Mouse (Mus musculus): ENCODE results near the gene Pdzd2. TPM values are rescaled to one million over a fixed set of nuclear protein-coding genes. Genes with fewer than 3 reads are reported as not detected.

Gene Pdzd2
- polyA plus RNA-seq, 1 experiment from 2014 or later = 19.1 TPM

DNA sequence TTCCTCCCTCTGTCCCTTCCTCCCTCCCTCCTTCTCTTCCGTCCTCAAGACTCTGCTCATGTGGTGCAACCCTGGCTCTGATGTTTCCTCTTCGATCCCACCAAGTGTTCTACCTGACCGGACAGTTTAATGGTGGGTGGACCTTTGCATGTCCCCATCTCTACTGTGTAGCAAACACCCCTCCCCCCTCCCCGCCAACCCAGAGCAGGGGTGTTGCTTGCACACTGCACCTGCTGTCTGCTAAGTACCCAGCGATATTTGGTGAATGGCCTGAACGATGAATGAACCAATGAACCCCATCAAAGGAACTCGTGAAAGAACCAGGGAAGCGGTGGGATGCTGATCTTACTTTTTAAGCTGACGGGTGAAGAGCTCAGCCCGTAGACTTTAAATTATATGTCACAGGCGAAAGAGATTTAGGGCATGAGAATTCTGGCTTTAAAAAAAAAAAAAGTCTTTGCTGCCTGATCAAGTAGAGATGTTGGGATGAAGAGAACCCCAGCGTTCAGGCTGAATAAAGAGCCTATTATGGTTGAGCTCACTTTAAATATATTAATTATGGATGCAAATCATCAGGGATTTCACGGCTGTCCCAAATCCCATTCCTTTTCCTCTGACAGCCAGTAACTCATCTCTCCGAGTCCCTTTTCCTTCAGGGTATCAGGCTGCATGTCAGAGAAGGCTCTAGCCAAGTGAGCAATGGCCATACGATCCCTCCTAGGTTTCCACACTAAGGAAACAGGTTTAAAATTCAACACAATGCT lies 350.8 kb downstream of the Pdzd2 start:
- ATAC-seq (replicated peaks; ENCODE audit: low FRiP score, low read depth) = no peak
- H3K9me3 ChIP-seq (replicated peaks; ENCODE audit: low read length) = no peaks in the 10 kb centered on the region

DNA sequence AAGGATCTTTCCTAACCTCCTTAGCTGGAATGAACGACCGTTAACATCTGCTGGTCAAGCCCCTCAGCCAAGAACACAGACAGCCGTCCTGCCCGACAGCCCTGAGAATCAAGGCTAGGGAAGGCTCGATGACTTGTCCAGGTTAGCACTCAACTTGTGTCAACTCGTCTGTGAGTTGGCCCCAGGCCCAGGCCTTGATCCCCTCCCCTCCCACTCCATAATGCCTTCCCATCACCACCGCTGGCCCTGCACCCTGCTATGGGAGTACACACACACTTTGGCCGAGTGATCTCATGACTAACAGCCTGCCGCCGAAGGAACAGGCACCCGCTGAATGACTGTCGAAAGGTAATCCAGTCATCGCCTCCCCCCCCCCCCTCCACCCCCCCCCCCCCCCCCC lies 355.0 kb downstream of the Pdzd2 start:
- Histone ChIP-seq H3K9ac (ENCODE audit: low read depth, low read length) (no peak overlapping the region), H3K27me3 (ENCODE audit: insufficient read depth, low read length) (no peaks in the 10 kb centered on the region), H3K27ac (no peak overlapping the region), H3K36me3 (ENCODE audit: insufficient read depth, low read length) (no peaks in the 10 kb centered on the region), H3K4me2 (ENCODE audit: low read length) (no peak overlapping the region), H3K4me1 (replicated peaks; ENCODE audit: insufficient read depth, low read length) (no peaks in the 10 kb centered on the region), H3K9me3 (replicated peaks; ENCODE audit: low read length) (no peaks in the 10 kb centered on the region), H3K4me3 (replicated peaks; ENCODE audit: low read depth, low read length) (no peak overlapping the region)
- no peak for DNase-seq (ENCODE audit: low spot score)
- ATAC-seq (replicated peaks; ENCODE audit: low FRiP score, low read depth) = no peak
- WGBS = 52% methylated on average over 13 of the region's 13 CpGs
- TF ChIP-seq CTCF (IDR thresholded peaks at IDR 0.05; ENCODE audit: low read depth) = no peak

More for the DNA sequence above, 350.8 kb downstream of the Pdzd2 start:
- H3K4me2 ChIP-seq (ENCODE audit: low read length) = no peak overlapping the region
- H3K27me3 ChIP-seq (ENCODE audit: insufficient read depth, low read length) = no peaks in the 10 kb centered on the region
- H3K4me3 ChIP-seq (replicated peaks; ENCODE audit: low read depth, low read length) = no peak overlapping the region
- DNase-seq (ENCODE audit: low spot score) = no peak
- no peak overlapping the region for H3K27ac ChIP-seq
- no peaks in the 10 kb centered on the region for H3K36me3 ChIP-seq (ENCODE audit: insufficient read depth, low read length)
- TF ChIP-seq CTCF (IDR thresholded peaks at IDR 0.05; ENCODE audit: low read depth) = no peak
- H3K4me1 ChIP-seq (replicated peaks; ENCODE audit: insufficient read depth, low read length) = no peaks in the 10 kb centered on the region
- 70% methylated on average over 15 of the region's 15 CpGs for WGBS
- no peak overlapping the region for H3K9ac ChIP-seq (ENCODE audit: low read depth, low read length)

GRCm38 (mm10) chr15:12380548-12380947 lies 359.2 kb downstream of the Pdzd2 start:
- peak; percentile 66 for TF ChIP-seq CTCF (IDR thresholded peaks at IDR 0.05; ENCODE audit: low read depth)
- no peak overlapping the region for H3K27ac ChIP-seq
- peaks cover 5% of the 10 kb centered on the region; the same call in 1 of the 2 replicates for H3K4me1 ChIP-seq (replicated peaks; ENCODE audit: insufficient read depth, low read length)
- no peak overlapping the region for H3K4me3 ChIP-seq (replicated peaks; ENCODE audit: low read depth, low read length)
- 49% methylated on average over 5 of the region's 5 CpGs for WGBS
- H3K27me3 ChIP-seq (ENCODE audit: insufficient read depth, low read length) = no peaks in the 10 kb centered on the region
- H3K9ac ChIP-seq (ENCODE audit: low read depth, low read length) = no peak overlapping the region
- ATAC-seq (replicated peaks; ENCODE audit: low FRiP score, low read depth) (no peak), DNase-seq (ENCODE audit: low spot score) (peak; percentile 68)
- no peaks in the 10 kb centered on the region for H3K36me3 ChIP-seq (ENCODE audit: insufficient read depth, low read length)
- H3K9me3 ChIP-seq (replicated peaks; ENCODE audit: low read length) = no peaks in the 10 kb centered on the region
- no peak overlapping the region for H3K4me2 ChIP-seq (ENCODE audit: low read length)

DNA sequence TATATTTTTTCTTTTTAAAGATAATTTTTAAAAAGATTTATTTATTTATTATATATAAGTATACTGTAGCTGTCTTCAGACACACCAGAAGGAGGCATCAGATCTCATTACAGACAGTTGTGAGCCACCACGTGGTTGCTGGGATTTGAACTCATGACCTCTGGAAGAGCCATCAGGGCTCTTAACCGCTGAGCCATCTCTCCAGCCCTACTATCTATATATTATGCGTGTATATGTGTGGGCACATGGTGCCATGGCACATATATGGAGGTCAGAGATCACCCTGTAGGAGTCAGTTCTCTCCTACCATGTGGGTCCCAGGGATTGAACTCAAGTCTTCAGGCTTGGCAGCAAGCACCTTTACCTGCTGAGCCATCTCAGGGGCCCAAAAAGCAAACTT lies 359.7 kb downstream of the Pdzd2 start:
- no peaks in the 10 kb centered on the region for H3K27me3 ChIP-seq (ENCODE audit: insufficient read depth, low read length)
- WGBS = 91% methylated on average over 3 of the region's 3 CpGs
- no peak overlapping the region for H3K9ac ChIP-seq (ENCODE audit: low read depth, low read length)
- H3K27ac ChIP-seq = no peak overlapping the region
- DNase-seq (ENCODE audit: low spot score) (no peak), ATAC-seq (replicated peaks; ENCODE audit: low FRiP score, low read depth) (no peak)
- H3K9me3 ChIP-seq (replicated peaks; ENCODE audit: low read length) = no peaks in the 10 kb centered on the region
- TF ChIP-seq CTCF (IDR thresholded peaks at IDR 0.05; ENCODE audit: low read depth) = no peak
- peaks cover 5% of the 10 kb centered on the region; the same call in 1 of the 2 replicates for H3K4me1 ChIP-seq (replicated peaks; ENCODE audit: insufficient read depth, low read length)
- H3K4me2 ChIP-seq (ENCODE audit: low read length) = no peak overlapping the region
- H3K4me3 ChIP-seq (replicated peaks; ENCODE audit: low read depth, low read length) = no peak overlapping the region
- no peaks in the 10 kb centered on the region for H3K36me3 ChIP-seq (ENCODE audit: insufficient read depth, low read length)

- no peak overlapping the region for H3K9ac ChIP-seq (ENCODE audit: low read depth, low read length)
- H3K4me3 ChIP-seq (replicated peaks; ENCODE audit: low read depth, low read length) = no peak overlapping the region
- ATAC-seq (replicated peaks; ENCODE audit: low FRiP score, low read depth) (peak; percentile 16; the same call in 1 of the 2 replicates), DNase-seq (ENCODE audit: low spot score) (no peak)
- H3K36me3 ChIP-seq (ENCODE audit: insufficient read depth, low read length) = no peaks in the 10 kb centered on the region
- peaks cover 22% of the 10 kb centered on the region for H3K4me1 ChIP-seq (replicated peaks; ENCODE audit: insufficient read depth, low read length)
- H3K27me3 ChIP-seq (ENCODE audit: insufficient read depth, low read length) = no peaks in the 10 kb centered on the region
- no peak overlapping the region for H3K27ac ChIP-seq
- TF ChIP-seq CTCF (IDR thresholded peaks at IDR 0.05; ENCODE audit: low read depth) = no peak
- no peaks in the 10 kb centered on the region for H3K9me3 ChIP-seq (replicated peaks; ENCODE audit: low read length)
- H3K4me2 ChIP-seq (ENCODE audit: low read length) = no peak overlapping the region
- 56% methylated on average over 10 of the region's 10 CpGs for WGBS
Observed at GRCm38 (mm10) chr15:12377800-12378199, 361.9 kb downstream of the Pdzd2 start.

DNA sequence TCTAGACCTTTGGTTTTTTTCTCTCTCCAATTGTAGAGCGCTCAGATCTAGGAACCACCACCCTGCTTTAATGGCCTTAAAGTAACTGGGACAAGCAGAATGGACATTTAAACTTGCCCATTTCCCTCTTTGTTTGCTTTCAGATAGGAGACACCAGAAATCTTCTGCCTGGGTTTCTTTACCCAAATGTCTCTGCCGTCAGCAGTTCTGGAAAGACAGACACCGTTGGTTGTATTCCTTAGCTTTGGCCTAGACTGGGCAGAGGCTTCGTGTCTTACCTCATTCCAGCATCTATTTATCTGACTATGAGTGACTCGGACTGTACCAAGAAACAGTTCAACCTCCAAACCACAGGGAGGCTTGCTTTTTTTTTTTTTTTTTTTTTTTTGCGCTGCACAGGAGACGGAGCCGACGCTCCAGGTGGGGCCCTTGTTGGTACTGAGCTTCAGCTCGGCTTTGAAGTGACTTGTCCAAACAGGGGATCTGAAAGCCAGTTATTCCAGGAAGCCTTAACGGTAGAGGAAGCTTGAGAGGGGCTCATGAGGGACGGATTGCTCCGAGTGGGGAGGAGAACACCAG lies 363.1 kb downstream of the Pdzd2 start:
- peaks cover 22% of the 10 kb centered on the region for H3K4me1 ChIP-seq (replicated peaks; ENCODE audit: insufficient read depth, low read length)
- H3K9me3 ChIP-seq (replicated peaks; ENCODE audit: low read length) = no peaks in the 10 kb centered on the region
- no peak for ATAC-seq (replicated peaks; ENCODE audit: low FRiP score, low read depth)
- no peak for TF ChIP-seq CTCF (IDR thresholded peaks at IDR 0.05; ENCODE audit: low read depth)
- 57% methylated on average over 13 of the region's 13 CpGs for WGBS
- H3K27ac ChIP-seq = peak overlapping the region; percentile 69
- no peaks in the 10 kb centered on the region for H3K27me3 ChIP-seq (ENCODE audit: insufficient read depth, low read length)
- DNase-seq (ENCODE audit: low spot score) = no peak
- H3K4me3 ChIP-seq (replicated peaks; ENCODE audit: low read depth, low read length) = no peak overlapping the region
- no peak overlapping the region for H3K4me2 ChIP-seq (ENCODE audit: low read length)
- no peak overlapping the region for H3K9ac ChIP-seq (ENCODE audit: low read depth, low read length)
- H3K36me3 ChIP-seq (ENCODE audit: insufficient read depth, low read length) = no peaks in the 10 kb centered on the region
